Mouse (Mus musculus): ENCODE results near the gene Olfr1490.
"Not testable (repeated sequence)": the region's sequence is repeated elsewhere in the genome, so short reads cannot be mapped to it uniquely, and the experiment has no call there.

Gene Olfr1490

DNA sequence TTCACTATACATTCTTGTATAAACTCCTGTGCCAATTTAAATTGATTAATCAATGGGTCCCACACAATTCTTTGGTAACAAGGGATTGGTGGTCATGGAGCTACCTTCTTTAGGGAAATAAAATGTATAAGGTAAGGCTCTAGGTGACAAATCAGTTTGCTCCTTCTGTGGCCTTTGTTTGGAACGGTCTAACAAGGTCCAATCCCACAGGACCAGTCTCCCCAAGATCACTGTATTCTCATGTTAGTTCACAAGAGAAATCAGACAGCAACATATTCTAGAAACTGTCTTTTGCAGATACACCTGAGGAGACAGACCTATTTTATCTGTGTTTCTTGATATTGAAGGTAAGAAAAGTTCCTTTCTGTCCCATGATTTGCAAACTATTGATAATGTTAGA, at the start of gene Olfr1490:
Olfr1490 (plus strand) TSS at position 301 of the 400 bp plus-strand sequence.
- DNase-seq, result no peak

DNA sequence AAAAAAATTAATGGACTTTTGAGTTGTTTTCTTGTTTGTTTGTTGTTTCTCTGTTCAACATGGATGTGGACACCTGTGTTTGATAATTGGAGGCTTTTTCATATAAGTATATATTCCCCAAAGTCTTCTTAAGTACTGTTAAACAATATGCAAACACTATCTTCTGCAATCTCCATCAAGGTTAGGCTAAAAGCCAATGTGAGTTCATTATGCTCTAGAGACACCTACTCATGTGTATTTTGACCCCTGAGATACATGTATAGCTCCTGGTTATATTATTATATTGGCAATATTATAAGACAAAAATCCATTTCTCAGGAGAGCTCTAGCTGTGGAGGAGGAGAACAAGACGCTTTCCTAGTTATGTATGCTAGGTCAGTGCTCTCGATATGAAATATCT, 33.8 kb upstream of the Olfr1490 start, which contains the start of gene Olfr1487:
Olfr1487 (plus strand) TSS at position 301 of the 400 bp plus-strand sequence.
- DNase-seq, result not testable (repeated sequence)

DNA sequence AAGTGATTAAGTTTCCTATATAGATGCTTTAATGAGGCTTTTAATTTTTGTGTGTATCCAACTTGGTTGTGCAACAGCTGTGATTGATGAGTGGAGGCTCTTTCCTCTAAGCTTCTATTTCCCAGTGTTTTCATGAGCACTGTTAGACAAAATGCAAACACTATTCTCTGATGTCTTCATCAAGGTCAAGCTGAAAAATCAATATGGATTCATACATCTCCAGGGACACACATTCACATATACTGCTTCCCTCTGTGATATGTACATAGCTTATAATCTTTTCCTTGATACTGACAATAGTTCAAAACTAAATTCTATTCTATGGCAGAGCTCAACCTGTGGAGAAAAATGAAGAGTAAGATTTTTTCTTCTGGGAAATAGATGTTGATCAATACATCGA, 19.6 kb upstream of the Olfr1490 start, which contains the start of gene Olfr1489:
Olfr1489 (plus strand) TSS at position 301 of the 400 bp plus-strand sequence.
- no peak for DNase-seq

DNA sequence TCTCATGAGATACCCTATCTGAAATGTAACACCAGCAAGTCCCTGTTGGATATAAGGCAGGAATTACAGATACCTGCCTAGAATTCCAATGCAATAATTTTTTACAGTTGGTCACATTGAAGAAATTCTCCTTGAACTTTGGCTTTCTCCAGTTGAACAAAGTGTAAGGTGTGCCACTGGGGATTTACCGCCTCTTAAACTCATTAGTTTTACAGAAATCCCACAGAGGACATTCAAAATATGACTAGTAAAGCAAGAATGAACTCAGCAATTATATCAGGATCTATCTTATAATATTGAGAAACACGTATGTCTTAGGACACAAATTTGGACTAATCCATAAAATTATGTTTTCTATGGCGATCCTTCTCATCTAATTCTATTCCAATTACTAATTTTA, 46.1 kb downstream of the Olfr1490 start, which contains the start of gene Olfr1491:
Olfr1491 (plus strand) TSS at position 301 of the 400 bp plus-strand sequence.
- no peak for DNase-seq

Measured in kidney, adult 18-20 months (tissue).